Mouse (Mus musculus): ENCODE data around the gene Cpne8. TPM values are rescaled to one million over a fixed set of nuclear protein-coding genes. Genes with fewer than 3 reads are reported as not detected.

The Cpne8 gene
- total RNA-seq (2021) = 10 to 100 TPM; 22.7 to 23.9 TPM

DNA sequence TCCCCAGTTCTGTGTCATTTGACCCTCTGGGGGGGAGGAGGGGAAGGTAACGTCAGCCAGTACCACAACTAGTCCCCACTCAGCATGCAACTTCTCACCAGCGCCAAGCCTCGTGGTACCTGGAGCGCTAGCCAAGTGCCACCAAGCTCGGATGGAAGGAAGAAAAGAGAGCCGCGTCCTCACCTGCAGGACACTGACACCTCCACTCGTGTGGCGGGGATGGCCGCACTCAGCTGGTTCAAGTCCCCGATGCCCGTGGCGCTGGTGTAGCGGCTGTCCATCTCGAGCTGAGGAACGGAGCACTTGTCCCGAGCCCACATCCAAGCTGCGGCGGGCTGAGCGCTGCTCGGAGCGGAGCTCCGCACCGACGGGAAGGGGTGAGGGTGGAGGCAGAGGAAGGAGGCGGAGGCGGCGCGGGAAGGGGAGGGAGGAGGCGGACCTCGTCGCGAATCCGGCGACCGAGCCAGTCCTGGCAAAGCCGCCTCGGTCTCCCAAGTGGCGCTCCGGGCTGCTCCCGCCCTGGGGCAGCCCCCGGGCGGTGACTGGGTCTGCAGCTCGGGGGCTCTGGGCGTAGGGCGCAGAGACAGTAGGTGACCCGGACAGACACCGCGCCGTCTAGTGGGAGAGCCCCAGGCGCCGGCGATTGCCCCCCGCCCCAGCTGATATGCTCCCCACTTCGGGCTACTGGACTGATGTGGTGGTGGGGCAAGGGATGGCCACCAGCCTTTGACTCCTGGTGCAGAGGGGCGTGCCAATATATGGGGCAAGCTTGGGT lies at the start of gene Cpne8:
Cpne8 (minus strand) TSS at position 448 of the 775 bp plus-strand sequence.
- peak; percentile 65 to 76 for DNase-seq (ENCODE audit: low spot score in 2 of 2)
- intact Hi-C loops (cut with DNase I) = loop anchor here (2.0 to 5.0 kb wide), 2 partner anchors 248 to 428 kb away; no protein-coding TSS in a partner anchor

DNA sequence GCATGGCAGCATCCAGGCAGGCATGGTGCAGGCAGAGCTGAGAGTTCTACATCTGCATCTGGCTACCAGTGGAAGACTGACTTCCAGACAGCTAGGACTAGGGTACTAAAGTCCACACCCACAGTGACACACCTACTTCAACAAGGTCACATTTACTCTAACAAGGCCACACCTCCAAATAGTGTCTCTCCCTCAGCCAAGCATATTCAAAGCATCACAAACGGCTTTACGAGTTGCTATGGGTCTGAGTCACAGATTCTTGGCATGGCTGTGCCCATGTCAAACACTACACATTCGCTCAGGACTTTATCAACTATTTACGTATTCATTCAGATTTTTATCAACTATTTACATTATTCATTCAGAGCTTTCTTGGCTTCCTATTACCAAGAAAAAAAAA lies 38.5 kb upstream of the Cpne8 start:
- intact Hi-C loops (cut with DNase I) = no loop called here

DNA sequence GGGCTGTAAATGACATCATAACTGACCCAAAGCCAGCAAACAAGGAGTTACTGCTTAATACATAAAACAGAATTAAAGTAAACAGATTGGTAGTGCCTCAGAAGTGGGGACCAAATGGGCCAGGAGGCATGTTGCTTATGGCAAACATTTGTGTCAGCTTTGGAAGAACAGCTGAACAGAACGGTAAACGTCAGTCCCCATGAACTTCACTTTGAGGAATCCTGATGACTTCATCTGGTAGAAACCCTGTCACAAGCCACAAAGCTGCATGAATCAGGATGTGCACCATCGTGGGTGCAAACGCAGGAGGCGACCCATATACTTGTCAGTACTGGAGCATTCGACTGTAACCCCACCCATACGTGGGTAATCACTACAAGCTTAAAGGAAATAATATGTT lies 30.1 kb upstream of the Cpne8 start:
- no peak for DNase-seq (ENCODE audit: low spot score in 2 of 2)
- intact Hi-C loops (cut with DNase I) = no loop called here

More for the DNA sequence above, 38.5 kb upstream of the Cpne8 start:
- no peak for DNase-seq (ENCODE audit: low spot score in 2 of 2)

DNA sequence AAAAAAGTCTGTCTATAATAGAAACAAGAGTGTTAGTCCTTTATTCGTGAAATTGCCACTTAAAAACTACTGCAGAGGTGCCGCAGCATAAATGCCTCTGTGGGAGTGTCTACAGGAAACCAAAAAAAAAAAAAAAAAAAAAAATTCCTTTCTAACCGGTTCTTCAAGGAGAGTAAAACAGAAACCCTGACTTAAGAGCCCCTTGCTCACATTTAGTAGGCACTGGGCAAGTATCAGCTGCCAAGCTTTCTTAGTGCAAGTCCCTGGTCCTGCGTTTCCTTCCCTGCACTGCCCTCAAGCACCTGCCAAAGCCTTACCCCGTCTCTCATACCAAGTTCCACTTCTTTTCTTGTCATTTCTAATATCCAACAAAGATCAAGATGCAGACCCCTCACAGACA lies 25.1 kb upstream of the Cpne8 start:
- no peak for DNase-seq (ENCODE audit: low spot score in 2 of 2)
- intact Hi-C loops (cut with DNase I) = no loop called here

DNA sequence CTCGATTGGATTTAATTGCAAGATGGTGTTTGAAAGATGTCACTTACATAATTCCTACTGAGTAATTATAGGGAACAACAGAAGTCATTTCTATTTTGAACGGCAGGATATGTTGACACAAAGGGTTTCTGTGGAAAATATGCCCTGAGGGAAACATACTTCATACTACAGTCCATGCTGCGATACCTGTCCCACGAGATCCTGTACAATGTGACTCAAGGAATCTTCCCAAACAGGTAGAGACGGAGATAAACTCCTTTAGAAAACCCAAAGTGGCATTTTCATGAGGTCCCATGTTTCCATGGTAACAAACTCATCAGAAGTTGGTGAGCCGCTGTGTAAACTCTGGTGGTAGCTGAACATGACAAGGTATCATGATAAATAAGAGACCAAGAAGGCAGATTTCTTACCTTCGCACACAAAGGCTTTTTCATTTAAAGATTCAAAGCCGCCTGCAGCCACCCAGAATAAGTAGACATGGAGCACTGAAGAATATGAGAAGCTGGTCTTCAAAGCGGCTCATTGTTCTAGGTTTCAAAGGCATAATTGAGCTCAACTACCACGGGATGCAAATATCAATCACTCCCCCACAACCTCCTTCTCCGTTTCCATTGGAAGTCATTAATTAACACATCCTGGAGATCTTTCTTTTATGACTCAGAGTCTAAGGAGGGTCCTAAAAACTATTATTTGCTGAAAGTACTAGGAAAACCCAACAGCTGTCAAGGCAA lies 24.4 kb upstream of the Cpne8 start:
- intact Hi-C loops (cut with DNase I) = no loop called here
- DNase-seq (ENCODE audit: low spot score in 2 of 2) = no peak

DNA sequence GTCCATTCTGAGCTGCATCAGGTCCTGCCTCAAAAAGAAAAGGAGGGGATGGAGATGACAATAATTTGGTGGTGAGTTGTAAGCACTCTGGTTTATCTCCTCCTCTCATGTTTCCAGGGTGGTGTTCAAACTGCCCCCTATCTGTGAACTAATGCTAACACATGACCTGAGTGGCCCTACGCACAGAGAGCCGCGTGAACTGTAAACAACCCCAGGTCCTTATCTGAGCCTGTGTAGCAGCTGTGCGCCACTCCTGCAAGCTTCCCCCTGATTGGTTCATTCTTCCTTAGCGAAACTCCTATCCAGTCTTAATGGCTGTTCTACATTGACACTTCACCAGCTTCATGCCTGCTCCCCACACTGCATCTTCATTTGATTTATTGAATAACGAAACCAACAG lies 7.5 kb upstream of the Cpne8 start:
- no peak for DNase-seq (ENCODE audit: low spot score in 2 of 2)
- intact Hi-C loops (cut with DNase I) = no loop called here

DNA sequence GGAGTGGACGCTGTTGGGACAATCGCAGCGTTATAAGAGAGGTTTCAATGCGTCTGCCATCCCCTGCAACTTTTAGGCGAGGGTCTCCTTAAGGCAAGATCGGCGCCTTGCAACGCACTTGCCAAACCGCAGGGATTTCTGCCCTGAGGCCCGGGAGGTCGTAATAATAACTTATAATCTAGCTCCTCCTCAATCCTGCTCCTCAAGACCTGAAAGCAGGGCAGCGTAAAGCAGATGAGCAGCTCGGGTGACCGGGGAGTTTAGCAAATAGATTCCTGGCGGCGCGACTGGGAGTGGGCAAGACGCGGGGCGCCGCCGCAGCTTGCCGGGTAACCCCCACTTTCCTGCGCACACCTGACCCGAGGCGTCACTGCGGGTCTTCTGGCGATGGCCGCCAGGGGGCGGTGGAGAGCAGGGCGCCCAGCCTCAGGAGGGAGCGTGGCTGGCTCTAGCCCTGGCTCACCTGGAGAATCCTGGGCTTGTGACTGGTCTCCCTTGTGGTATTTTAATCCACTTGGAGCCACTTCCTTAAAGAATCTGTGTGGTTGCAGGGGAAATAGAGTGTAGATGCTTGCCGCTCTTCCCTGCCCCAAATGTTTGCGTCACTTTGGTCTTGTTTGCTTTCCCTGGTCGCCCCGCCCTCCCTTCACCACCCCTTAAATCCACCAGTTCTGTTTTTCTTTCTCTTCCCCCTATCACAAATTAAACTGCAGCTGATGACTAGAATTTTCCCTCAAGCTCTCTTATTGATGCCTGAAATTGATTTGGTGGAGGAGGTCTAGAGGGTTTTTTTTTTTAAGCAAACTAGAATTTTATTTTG lies 738 bp upstream of the Cpne8 start:
- DNase-seq (ENCODE audit: low spot score in 2 of 2) = peak; percentile 69 to 79
- intact Hi-C loops (cut with DNase I) = loop anchor here (1.0 to 5.0 kb wide), 3 partner anchors 161 to 429 kb away; no protein-coding TSS in a partner anchor

DNA sequence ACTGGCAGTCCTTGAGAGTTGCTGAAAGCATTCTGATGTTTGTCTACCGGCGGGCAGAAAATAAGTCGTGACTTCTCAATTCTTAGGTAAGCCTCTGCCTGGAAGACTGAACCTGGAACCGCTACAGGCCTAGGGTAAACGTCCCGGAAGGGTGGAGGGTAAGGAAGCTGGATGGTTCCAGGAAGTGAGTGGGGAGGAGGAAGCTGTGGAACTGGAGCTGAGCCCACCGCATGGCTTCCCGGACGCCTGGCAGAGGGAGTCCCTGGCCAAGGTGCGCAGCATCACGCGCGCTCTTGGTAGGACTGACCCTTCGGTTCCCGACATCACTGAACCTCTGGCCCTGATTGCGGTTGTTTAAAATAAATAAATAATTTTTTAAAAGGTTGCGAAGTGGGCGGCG lies 744 bp downstream of the Cpne8 start:
- DNase-seq (ENCODE audit: low spot score in 2 of 2) = peak; percentile 24 to 42
- intact Hi-C loops (cut with DNase I) = loop anchor here (2.0 to 5.0 kb wide), 2 partner anchors 249 to 428 kb away; no protein-coding TSS in a partner anchor

DNA sequence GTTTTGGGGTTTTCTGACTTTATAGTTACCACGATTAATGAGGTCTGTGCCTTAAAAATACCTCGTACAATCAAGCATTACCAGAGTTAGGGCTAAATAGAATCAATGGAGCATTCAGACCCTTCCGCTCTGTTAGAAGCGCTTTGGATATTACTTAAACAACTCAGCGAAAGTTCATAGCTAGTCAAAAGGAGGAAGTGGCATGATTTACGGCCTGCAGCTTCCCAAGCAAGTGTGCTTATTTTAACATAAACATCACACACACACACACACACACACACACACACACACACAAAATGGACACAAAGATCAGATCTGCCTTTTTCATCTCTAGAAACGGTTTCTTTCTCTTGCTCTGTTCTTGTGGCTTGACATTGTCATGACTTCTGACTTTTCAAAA lies 9.7 kb downstream of the Cpne8 start:
- DNase-seq (ENCODE audit: low spot score in 2 of 2) = no peak
- intact Hi-C loops (cut with DNase I) = no loop called here

DNA sequence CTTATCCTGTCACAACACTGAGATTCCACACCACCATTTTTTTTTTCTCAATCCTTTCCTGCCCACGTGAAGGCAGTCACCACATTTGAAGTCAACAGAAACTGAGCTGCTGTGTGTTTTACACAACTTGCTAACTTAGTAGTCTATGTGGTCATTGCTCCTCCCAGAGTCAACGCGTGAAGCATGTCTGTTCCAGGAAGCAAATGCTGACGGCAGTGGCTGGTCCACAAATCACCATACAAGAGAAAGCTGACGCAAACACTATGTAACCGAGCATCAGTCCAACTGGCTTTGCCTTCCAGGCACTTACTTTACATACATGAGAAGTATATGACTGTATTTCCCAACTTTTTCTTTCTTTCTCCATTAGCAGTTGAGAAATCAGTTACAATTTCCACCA lies 12.3 kb downstream of the Cpne8 start:
- intact Hi-C loops (cut with DNase I) = no loop called here
- no peak for DNase-seq (ENCODE audit: low spot score in 2 of 2)

DNA sequence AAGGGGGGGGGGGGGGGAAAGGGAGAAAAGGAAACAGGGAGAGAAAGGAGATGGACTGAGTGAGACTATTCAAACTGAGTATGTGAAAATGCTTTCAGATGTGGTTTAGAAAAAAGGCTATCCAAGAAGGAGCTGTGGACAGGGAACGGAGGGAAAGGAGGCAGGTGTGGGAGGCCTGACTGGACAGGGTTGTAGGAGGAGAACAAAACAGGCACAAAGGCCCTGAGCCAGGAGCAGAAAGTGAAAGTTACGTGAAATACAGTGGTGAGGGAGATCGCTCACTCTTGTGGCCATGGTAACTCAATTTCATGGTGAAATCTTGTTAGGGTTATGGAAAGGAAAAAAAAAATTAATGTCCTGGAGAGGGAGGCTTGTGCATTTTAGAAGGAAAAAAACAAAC lies 14.6 kb downstream of the Cpne8 start:
- no peak for DNase-seq (ENCODE audit: low spot score in 2 of 2)

DNA sequence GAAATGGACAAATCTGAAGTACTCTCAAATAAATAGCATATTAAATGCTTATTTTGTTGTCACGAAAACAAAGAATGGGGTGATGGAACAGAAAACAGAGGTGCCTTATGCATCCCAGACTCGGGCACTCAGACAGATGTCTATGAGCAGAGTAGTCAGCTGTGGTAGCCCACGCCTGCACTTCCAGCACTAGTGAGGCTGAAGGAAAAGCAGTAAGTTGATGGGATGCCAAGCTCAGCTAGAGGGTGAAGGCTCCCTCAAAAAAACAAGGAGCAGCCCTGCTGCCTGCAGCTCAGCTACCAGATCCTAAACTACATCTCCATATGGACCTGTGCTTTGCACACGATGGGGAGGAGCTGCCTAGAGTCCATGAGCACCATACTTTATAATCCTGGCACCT lies 15.6 kb downstream of the Cpne8 start:
- no peak for DNase-seq (ENCODE audit: low spot score in 2 of 2)
- intact Hi-C loops (cut with DNase I) = loop anchor here (5.0 kb wide), 1 partner anchor 56 kb away; no protein-coding TSS in a partner anchor

More for the DNA sequence above, 14.6 kb downstream of the Cpne8 start:
- intact Hi-C loops (cut with DNase I) = loop anchor here (5.0 kb wide), 1 partner anchor 57 kb away; no protein-coding TSS in a partner anchor

DNA sequence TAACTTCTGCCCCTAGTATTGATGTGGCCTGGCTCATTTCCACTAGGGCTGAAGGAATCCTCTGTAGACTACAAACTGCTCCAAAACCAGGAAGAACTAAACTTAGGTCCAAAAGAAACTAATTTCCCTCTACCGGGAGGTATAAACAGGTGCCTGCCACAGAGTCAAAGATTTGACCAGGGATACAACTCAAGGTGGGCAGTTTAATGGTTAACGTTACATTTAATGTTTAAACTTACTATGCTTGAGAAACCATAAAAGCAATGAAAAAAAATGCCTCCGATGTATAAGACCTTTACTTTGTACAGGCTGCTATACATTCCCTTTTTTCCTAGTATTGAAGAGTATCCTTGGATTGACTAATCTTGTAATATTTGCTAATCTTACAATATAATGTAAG lies 18.5 kb downstream of the Cpne8 start:
- DNase-seq (ENCODE audit: low spot score in 2 of 2) = no peak
- intact Hi-C loops (cut with DNase I) = loop anchor here (5.0 kb wide), 1 partner anchor 53 kb away; no protein-coding TSS in a partner anchor

DNA sequence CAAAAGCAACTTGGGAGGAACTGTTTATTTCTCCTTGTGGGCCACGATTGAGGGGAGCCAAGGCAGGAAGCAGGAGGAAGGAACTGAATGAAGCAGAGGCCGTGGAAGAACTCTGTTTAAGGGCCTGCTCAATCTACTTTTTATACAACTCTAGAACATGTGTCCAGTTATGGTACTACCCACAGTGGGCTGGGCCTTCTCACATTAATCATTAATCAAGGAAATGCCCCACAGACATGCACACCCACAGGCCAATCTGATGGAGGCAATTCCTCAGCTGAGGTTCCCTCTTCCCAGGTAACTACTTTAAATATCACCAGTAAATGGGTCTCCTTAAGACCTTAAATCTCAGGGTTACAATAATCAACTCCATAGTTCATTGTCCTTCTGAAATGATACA lies 21.2 kb downstream of the Cpne8 start:
- no peak for DNase-seq (ENCODE audit: low spot score in 2 of 2)
- intact Hi-C loops (cut with DNase I) = no loop called here

DNA sequence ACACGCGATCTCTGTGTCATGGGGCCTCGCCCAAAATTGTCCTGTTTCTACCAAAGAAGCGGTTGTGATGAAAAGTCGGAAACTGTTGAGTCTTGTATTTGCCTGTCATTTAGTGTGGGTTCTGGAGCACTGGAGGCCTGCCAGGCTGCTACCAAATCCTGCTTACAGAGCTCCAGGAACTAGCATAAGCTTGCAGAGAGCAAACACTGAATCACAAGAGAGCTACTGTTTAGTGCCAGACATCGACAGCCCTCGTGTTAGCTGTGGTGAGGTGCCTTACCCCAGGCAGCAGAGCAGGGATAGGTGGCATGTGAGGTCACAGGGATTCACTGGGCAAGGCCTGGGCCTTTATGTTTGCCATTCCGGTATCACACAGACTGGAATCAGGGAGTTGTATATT lies 22.7 kb downstream of the Cpne8 start:
- intact Hi-C loops (cut with DNase I) = no loop called here

DNA sequence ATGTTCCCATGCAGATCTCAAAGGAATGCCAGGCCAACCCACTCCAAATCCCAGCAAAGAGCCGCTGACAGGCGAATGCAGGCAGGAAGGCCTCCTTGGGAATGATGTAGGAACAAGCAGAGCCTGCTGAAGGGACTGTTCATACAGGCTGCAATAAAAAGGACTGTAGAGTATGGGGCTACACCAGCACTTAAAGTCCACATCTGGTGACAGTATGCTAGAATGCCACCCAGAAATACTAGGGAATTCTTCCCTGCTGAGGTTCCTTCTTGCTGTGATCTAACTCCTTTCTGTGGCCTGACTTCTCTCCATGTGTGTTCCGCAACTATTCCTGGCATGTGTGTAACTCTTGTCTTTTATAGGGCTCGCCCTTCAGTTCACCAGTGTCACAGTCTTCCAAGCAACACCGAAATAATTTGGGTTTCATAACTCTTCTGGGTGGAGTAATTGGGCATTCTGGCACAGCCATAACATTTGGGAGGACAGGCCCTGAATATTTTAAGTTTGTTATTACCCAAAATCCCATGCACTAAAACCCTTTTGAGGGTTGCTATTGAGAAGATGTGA lies 32.1 kb downstream of the Cpne8 start:
- DNase-seq (ENCODE audit: low spot score in 2 of 2) = no peak
- intact Hi-C loops (cut with DNase I) = no loop called here

More for the DNA sequence above, 22.7 kb downstream of the Cpne8 start:
- peak in 1 of 2 experiments; percentile 32 for DNase-seq (ENCODE audit: low spot score in 2 of 2)

DNA sequence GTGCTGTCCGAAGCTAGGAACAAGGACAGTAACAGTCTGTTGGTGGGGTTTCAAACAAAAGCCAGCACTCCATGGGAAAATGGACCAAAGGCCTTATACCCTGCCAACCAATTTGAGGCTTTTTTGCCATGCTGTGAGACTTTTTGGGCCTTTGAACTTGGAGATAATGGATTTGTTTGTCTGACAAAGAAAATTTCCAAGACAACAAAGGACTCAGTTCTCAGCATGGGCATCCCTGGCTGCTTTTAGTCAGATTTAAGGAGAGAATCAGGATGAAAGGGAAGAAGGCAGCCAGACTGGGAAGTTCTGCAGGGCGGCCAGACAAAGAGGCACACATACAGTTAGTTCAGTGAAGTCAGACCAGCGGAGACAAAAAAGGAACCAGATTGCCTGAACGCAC lies 32.9 kb downstream of the Cpne8 start:
- intact Hi-C loops (cut with DNase I) = no loop called here

DNA sequence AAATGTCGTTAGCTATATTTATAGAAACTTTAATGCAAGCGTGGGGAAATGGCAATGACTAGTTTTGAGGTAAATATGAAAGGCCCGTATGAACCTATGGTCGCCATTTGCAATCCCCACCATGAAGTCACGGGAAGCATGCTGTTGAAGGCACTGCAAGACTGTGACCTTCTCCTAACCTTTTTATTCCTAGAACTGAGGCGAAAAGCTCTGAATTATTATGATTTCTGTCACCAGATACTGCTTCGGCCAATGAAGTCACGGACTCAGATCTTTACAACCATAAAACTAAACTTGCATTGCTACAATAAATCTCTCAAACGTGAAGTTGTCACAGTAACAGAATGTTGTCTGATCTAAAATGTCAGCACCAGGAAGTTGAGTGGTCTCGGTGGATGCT lies 33.4 kb downstream of the Cpne8 start:
- intact Hi-C loops (cut with DNase I) = no loop called here
- no peak for DNase-seq (ENCODE audit: low spot score in 2 of 2)

More for the DNA sequence above, 32.9 kb downstream of the Cpne8 start:
- no peak for DNase-seq (ENCODE audit: low spot score in 2 of 2)

DNA sequence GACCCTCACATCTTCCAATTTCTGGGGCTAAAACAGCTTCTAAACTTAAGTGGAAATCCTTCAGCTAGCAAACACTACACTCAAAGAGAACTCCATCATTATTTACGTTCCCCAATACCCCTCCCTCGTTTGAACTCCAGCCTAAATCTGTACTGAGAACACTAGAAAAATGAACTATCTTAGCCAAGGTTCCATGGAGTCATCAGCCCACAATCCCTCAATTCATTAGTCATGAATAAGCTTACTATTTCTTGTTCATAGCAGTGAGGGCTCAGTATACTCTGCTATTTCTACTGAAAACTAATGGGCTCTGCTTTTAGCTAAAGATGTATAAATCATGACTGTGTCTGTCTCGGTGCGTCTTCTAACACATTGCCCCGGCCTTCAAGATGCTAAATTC lies 55.0 kb downstream of the Cpne8 start:
- DNase-seq (ENCODE audit: low spot score in 2 of 2) = no peak
- intact Hi-C loops (cut with DNase I) = no loop called here

Measured in left cerebral cortex, postnatal 36 days (tissue).